Mouse (Mus musculus) monocyte, adult 5-6 weeks (primary cell): ENCODE data around the gene Deaf1. TPM values are rescaled to one million over a fixed set of nuclear protein-coding genes. Genes with fewer than 3 reads are reported as not detected.
A peak's percentile ranks its signal among the peaks of the same experiment; 100 is the strongest.
"Not testable (repeated sequence)": the region's sequence is repeated elsewhere in the genome, so short reads cannot be mapped to it uniquely, and the experiment has no call there.

Experiments
- ATAC-seq: fragments of 153-309, 156-312 bp; replicated peaks from 2 replicates; pipeline ENCODE4 v1.8.0; 2017; ENCODE audit warnings: mild to moderate bottlenecking; ENCODE audit not compliant: low TSS enrichment, insufficient number of reproducible peaks, severe bottlenecking, poor library complexity, low FRiP score
- total RNA-seq: library from RNA; stranded (forward); fragments of 200-1000, 200-491, 200-594 nt; gene quantifications from 3 replicates; pipeline ENCODE4 v1.2.3, GENCODE M21; 2017

The Deaf1 gene
- total RNA-seq, 1 experiment from 2014 or later: 16.0 TPM

DNA sequence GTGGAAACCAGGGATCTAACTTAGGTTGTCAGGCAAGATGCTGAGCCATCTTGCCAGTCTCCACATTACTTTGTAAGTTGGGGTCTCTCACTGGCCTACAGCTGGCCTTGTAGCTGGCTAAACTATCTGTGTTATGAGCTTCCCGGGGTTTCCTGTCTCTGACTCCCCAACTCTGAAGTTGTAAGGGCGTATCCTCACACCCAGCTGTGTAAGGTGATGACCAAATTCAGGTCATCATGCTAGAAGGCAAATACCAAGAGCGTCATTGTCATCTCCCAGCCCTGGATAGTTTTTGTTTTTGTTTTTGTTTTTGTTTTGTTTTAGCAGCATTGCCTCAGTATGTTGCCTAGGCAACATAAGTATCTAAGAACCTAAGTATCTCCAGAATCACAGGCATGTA is 56.9 kb downstream of the Deaf1 start:
- no peak for ATAC-seq

- ATAC-seq: no peak
Measured at GRCm38 (mm10) chr7:141269273-141269545, 58.3 kb downstream of the Deaf1 start.

- ATAC-seq: peak; percentile 23
Measured at GRCm38 (mm10) chr7:141268466-141269272, 58.8 kb downstream of the Deaf1 start.

DNA sequence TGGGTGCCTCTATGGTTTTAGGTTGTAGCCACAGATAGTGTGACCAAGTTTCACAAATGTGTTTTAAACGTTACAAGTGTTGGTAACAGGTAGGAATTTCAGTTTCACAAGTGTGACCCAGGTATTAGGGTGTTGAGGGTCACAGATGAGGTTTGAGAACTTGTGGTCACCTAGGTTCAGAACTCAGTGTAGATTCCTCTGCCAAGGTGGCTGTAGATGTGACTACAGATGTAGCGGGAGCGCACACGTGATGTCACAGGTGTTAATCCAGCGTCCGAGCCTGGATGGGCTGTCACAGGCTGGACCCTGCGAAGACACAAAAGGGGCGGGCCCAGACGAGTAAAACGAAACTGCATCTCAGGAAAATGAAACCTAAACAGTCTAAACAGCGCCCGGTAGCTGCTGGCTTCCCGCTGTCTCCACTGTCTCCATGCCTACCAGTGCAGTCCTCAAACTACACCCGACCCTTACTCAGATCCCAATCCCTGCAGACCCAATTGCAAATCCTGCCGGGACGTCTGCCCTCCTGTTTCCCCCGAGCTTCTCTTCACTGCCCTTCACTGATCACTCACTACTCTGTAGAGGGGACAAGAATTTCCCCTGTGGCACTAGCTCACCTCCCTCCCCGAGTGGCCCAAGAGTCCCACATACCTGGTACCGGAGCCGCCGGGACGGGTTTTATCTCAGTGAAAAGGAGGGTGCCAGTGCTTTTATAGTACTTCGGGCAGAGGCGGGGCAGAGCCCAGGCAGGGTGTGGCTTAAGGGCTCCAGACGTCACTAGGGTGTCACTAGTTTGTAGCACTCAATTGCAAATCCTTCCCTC is 61.5 kb downstream of the Deaf1 start, which contains the start of gene Irf7:
Gene Irf7, minus strand, starts transcription at position 743 of the 823 bp plus-strand sequence.
- peak; percentile 62 for ATAC-seq

- ATAC-seq: no peak
Measured at GRCm38 (mm10) chr7:141265411-141265738, 62.1 kb downstream of the Deaf1 start.

GRCm38 (mm10) chr7:141264761-141265410 is 62.6 kb downstream of the Deaf1 start:
- ATAC-seq: peak; percentile 37

DNA sequence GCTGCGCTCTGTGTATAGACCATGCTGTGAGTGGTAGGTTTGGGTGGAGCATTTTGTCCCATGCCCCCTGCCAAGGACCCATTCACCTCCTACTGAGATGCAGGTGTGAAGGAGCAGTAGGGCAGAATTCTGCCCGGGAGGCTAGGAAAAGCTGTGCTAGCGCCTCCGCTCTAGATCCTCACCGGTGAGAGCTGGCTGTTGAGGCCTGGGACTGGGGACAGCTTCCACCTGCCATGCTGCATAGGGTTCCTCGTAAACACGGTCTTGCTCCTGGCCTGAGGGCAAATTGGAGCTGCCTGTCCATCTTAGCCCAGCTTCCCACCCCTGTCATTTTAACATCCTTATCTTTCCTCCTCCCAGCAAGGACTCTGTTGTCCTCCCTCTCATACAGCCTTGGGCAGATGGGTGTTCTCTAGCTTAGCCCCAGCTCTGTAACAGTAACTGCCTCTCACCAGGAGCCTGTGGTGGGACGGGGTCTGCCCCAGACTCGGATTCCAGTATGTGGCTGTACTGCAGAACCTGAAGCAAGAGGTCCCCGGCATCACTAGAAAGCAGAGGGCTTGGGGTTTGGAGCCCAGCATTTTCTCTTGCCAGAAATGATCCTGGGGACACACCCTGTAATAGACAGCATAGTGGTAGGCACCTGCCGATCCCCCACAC is 63.3 kb downstream of the Deaf1 start:
- no peak for ATAC-seq

DNA sequence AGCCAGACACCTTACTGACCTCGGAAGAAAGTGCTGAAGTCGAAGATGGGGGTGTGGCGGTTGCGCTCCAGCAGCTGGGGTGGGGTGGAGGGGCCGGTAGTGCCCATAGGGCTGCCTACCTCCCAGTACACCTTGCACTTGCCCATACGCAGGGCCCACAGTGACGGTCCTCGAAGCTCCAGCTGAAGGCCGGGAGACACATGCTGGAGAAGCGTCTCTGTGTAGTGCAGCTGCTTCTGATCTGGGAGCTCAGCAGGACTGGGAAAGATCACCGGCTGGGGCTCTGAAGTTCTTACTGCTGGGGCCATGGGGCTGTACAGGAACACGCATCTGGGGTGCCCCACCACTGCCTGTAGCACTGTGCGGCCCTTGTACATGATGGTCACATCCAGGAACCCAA is 63.9 kb downstream of the Deaf1 start:
- ATAC-seq: no peak

DNA sequence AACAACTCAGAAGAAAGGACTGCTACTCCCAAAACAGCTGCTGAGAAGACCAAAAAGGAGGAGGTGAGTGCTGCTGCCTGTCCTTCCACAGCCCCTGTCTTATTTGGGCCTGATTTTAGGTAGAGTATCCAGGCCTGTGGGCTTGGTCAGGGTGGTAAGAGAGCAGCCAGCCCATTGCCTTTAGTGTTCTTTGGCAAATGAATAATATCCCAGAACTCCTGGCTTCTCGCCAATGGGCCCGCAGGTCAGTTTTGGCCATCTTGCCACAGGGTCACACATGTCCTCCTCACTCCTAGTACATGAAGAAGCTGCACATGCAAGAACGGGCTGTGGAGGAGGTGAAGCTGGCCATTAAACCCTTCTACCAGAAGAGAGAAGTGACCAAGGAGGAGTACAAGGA is 66.0 kb downstream of the Deaf1 start:
- ATAC-seq: no peak

- ATAC-seq: no peak
Measured at GRCm38 (mm10) chr7:141256159-141256558, 71.3 kb downstream of the Deaf1 start.

DNA sequence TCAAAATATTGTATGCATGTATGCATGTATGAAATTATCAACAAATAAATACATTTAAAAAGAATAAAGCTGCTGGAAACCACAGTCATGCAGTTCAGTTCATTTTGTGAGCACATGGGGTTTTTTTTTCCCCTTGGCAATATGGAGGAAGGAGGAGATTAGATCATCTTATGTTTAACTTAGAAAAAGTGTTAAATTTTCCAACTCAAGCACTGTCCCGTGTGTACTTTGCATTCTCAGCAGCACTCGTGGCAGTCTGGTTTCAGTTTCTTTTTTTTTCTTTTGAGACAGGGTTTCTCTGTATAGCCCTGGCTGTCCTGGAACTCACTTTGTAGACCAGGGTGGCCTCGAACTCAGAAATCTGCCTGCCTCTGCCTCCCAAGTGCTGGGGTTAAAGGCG is 77.0 kb downstream of the Deaf1 start:
- not testable (repeated sequence) for ATAC-seq

Other genes starting within 250 kb of the Deaf1 start
- 14.0 to 17.9 TPM (median 14.2 TPM) in 3 replicates for gene Pkp3, start 249.5 kb downstream of the Deaf1 start, total RNA-seq
- gene Sigirr, start 227.1 kb downstream of the Deaf1 start, total RNA-seq: 9.1 to 25.0 TPM (median 12.5 TPM) in 3 replicates
- gene Ano9, start 209.9 kb downstream of the Deaf1 start, total RNA-seq: not detected in 3 replicates
- gene Ptdss2, start 205.3 kb downstream of the Deaf1 start, total RNA-seq: 1.4 to 6.9 TPM (median 1.5 TPM) in 3 replicates
- gene Rnh1, start 154.8 kb downstream of the Deaf1 start, total RNA-seq: 73.1 to 101 TPM (median 77.7 TPM) in 3 replicates
- 22.4 to 25.6 TPM (median 25.2 TPM) in 3 replicates for gene Hras, start 133.7 kb downstream of the Deaf1 start, total RNA-seq
- 2.1 to 2.8 TPM (median 2.1 TPM) in 3 replicates for gene Lrrc56, start 133.5 kb downstream of the Deaf1 start, total RNA-seq
- 1.6 TPM in 1 of 3 replicates, not detected in the others for gene Lmntd2, start 113.6 kb downstream of the Deaf1 start, total RNA-seq
- gene Rassf7, start 111.8 kb downstream of the Deaf1 start, total RNA-seq: 1.4 to 11.5 TPM (median 1.9 TPM) in 3 replicates
- gene Phrf1, start 98.9 kb downstream of the Deaf1 start, total RNA-seq: 51.4 to 90.4 TPM (median 72.9 TPM) in 3 replicates
- 76.2 to 126 TPM (median 78.7 TPM) in 3 replicates for gene Irf7, start 61.2 kb downstream of the Deaf1 start, total RNA-seq
- gene Cdhr5, start 50.9 kb downstream of the Deaf1 start, total RNA-seq: not detected in 3 replicates
- gene Sct, start 48.6 kb downstream of the Deaf1 start, total RNA-seq: not detected in 3 replicates
- not detected in 3 replicates for gene Drd4, start 35.7 kb downstream of the Deaf1 start, total RNA-seq
- gene Tmem80, start within 50 bp of the Deaf1 start, total RNA-seq: 2.8 to 16.3 TPM (median 7.1 TPM) in 3 replicates
- gene Eps8l2, start 11.2 kb upstream of the Deaf1 start, total RNA-seq: not detected in 3 replicates
- gene Taldo1, start 64.5 kb upstream of the Deaf1 start, total RNA-seq: 548 to 1,201 TPM (median 1,116 TPM) in 3 replicates
- 11.4 to 15.3 TPM (median 14.6 TPM) in 3 replicates for gene Gatd1, start 86.4 kb upstream of the Deaf1 start, total RNA-seq
- gene Cend1, start 101.8 kb upstream of the Deaf1 start, total RNA-seq: not detected in 3 replicates
- gene Slc25a22, start 110.2 kb upstream of the Deaf1 start, total RNA-seq: 6.2 to 14.8 TPM (median 7.4 TPM) in 3 replicates
- gene Pidd1, start 116.3 kb upstream of the Deaf1 start, total RNA-seq: 4.5 to 5.9 TPM (median 4.8 TPM) in 3 replicates
- 2,770 to 3,796 TPM (median 2,928 TPM) in 3 replicates for gene Rplp2, start 119.7 kb upstream of the Deaf1 start, total RNA-seq
- 19.7 to 28.0 TPM (median 25.4 TPM) in 3 replicates for gene Pnpla2, start 127.5 kb upstream of the Deaf1 start, total RNA-seq
- not detected in 3 replicates for gene Cracr2b, start 133.4 kb upstream of the Deaf1 start, total RNA-seq
- 17.8 to 40.8 TPM (median 20.7 TPM) in 3 replicates for gene Cd151, start 139.7 kb upstream of the Deaf1 start, total RNA-seq
- 14.0 to 22.2 TPM (median 14.6 TPM) in 3 replicates for gene Polr2l, start 147.4 kb upstream of the Deaf1 start, total RNA-seq
- 0.95 TPM in 1 of 3 replicates, not detected in the others for gene Tspan4, start 147.6 kb upstream of the Deaf1 start, total RNA-seq
- gene Chid1, start 212.2 kb upstream of the Deaf1 start, total RNA-seq: 10.4 to 19.8 TPM (median 13.9 TPM) in 3 replicates
- gene Ap2a2, start 234.5 kb upstream of the Deaf1 start, total RNA-seq: 39.0 to 52.7 TPM (median 48.6 TPM) in 3 replicates